Mouse (Mus musculus): ENCODE measurements around the gene Zfp689.
"Not testable (repeated sequence)": the region's sequence is repeated elsewhere in the genome, so short reads cannot be mapped to it uniquely, and the experiment has no call there.

The Zfp689 gene

GRCm38 (mm10) chr7:127448521-127449300 lies at the start of gene Zfp689:
TSS of gene Zfp689 (minus strand) at chr7:127449158.
- peak; percentile 97 for DNase-seq

- no peak for DNase-seq
Observed at GRCm38 (mm10) chr7:127498407-127498806, 49.4 kb upstream of the Zfp689 start.

GRCm38 (mm10) chr7:127497382-127497781 lies 48.4 kb upstream of the Zfp689 start:
- no peak for DNase-seq

- no peak for DNase-seq
Observed at GRCm38 (mm10) chr7:127494648-127495047, 45.7 kb upstream of the Zfp689 start.

GRCm38 (mm10) chr7:127491846-127492245 lies 42.9 kb upstream of the Zfp689 start:
- no peak for DNase-seq

- no peak for DNase-seq
Observed at GRCm38 (mm10) chr7:127489982-127490381, 41.0 kb upstream of the Zfp689 start.

- DNase-seq: not testable (repeated sequence)
Observed at GRCm38 (mm10) chr7:127488364-127488763, 39.4 kb upstream of the Zfp689 start.

- no peak for DNase-seq
Observed at GRCm38 (mm10) chr7:127485416-127485815, 36.5 kb upstream of the Zfp689 start.

- DNase-seq: peak; percentile 32
Observed at GRCm38 (mm10) chr7:127480321-127480720, 31.4 kb upstream of the Zfp689 start.

- DNase-seq: no peak
Observed at GRCm38 (mm10) chr7:127479318-127480225, 30.6 kb upstream of the Zfp689 start.

- DNase-seq: peak; percentile 97
Observed at GRCm38 (mm10) chr7:127478635-127479317, 29.8 kb upstream of the Zfp689 start, which contains the start of gene Fbrs. TSS of gene Fbrs (plus strand) at chr7:127479199.

- peak; percentile 100 for DNase-seq
Observed at GRCm38 (mm10) chr7:127477687-127478634, 29.0 kb upstream of the Zfp689 start.

GRCm38 (mm10) chr7:127476855-127477254 lies 27.9 kb upstream of the Zfp689 start:
- no peak for DNase-seq

GRCm38 (mm10) chr7:127476336-127476735 lies 27.4 kb upstream of the Zfp689 start:
- DNase-seq: no peak

- DNase-seq: no peak
Observed at GRCm38 (mm10) chr7:127475186-127475740, 26.3 kb upstream of the Zfp689 start.

GRCm38 (mm10) chr7:127474378-127475070 lies 25.6 kb upstream of the Zfp689 start:
- no peak for DNase-seq

GRCm38 (mm10) chr7:127473705-127474104 lies 24.7 kb upstream of the Zfp689 start:
- no peak for DNase-seq

GRCm38 (mm10) chr7:127472060-127472459 lies 23.1 kb upstream of the Zfp689 start:
- DNase-seq: no peak

GRCm38 (mm10) chr7:127471646-127472010 lies 22.7 kb upstream of the Zfp689 start:
- no peak for DNase-seq

- DNase-seq: peak; percentile 98
Observed at GRCm38 (mm10) chr7:127470743-127471645, 22.0 kb upstream of the Zfp689 start.

Measured in layer of hippocampus, adult 9-11 months (tissue).